Mouse (Mus musculus): ENCODE data around the gene Nav3.
"Not testable (repeated sequence)": the region's sequence is repeated elsewhere in the genome, so short reads cannot be mapped to it uniquely, and the experiment has no call there.

The Nav3 gene

DNA sequence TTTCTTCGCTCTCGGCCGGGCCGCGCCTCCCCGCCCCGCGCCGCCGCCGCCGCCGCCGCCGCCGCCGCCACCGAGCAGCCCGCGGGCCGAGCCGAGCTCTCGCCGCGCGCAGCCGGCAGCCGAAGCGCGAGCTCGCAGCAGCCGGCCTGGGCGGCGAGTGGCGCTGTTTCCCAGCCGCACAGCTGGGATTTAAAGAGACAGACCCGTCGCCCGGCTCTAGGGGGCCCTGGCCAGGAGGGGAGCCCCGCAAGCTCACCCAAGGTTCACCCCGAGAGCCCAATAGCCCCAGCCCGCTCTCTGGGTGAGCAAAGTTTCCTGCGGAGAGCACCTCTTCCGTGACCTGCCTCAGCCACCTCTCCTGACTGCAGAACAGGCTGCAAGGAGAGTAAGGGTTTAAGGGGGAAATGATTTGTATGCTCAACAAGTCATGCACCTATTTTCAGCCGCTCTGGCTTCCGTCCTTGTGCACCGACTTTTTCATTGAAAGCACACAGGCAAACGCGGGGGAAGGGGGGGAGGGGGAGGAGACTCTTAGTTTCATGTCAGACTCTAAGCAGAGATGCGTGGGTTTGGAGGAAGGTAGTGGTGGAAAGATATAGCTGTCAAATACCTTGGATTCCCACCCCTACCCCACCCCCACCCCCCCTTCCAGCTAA, at the start of gene Nav3:
Nav3 (minus strand) TSS at position 367 of the 656 bp plus-strand sequence.
- peak; percentile 59 for DNase-seq

DNA sequence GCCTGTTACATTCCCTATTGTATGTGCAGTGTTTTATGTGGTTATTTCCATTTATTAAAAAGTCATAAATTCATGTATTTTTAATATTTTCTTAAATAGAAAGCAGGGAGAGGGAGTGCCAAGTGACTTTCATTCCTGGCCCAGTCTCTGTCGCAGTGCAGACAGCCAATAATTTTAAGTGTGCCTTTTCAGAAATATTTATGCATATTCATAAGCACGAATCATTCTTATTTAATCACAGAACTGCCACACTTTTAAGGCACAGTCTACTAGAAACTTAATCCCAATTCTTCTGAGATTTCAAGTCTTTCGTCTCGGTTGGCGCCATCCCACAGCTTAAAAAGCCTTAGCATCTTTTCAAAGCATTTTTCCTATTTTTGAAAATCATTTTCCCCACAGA, 29.3 kb upstream of the Nav3 start:
- DNase-seq = no peak

- DNase-seq = no peak
These were observed 28.8 kb upstream of the Nav3 start for GRCm38 (mm10) chr10:110484822-110485221.

DNA sequence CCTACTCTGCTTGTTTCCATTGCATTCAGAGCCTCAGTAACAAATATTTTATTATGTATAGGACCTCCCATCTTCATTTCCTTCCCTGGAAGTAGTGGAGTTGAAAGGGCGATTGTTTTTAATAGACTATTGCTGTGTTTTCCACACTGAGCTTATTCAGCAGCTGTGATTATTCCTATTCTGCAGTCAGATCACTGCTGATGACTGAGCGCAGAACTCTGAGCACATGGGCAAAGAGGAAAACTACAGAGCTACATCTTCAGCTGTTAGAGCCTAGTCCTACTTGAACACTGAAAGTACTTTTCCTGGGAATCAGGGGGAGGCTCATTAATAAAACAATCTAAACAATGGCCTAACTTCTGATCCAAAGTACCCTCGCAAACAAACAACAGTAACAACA, 23.2 kb upstream of the Nav3 start:
- DNase-seq = no peak

DNA sequence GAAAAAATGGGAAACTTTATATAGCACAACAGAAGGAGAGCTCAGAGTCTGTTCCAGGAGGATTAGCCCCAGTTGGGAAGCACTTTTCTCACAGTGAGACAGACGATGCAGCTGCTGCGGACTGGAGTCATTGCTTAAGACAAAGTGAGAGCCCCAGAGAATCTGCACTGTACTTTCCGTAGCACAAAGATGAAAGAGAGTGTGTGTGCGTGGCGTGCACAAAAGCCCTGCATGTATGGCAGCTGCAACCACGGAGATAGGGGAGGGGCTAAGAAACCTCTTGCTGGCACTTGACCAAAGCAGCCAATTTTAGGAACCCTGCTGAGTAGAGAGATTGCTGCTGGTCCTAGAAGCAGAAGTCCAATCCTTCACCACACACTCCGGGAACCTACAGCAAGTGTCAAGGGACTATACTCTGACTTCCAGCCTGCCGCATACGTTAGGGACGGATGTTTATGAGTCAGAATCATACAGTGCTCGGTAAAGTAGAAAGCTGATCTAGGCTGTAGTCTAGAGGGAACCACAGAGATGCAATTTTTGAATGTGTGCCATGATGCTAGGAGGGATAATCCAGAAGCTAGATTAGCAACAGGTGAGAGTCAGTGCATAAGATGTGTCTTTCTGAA, 21.8 kb upstream of the Nav3 start:
- DNase-seq = no peak

DNA sequence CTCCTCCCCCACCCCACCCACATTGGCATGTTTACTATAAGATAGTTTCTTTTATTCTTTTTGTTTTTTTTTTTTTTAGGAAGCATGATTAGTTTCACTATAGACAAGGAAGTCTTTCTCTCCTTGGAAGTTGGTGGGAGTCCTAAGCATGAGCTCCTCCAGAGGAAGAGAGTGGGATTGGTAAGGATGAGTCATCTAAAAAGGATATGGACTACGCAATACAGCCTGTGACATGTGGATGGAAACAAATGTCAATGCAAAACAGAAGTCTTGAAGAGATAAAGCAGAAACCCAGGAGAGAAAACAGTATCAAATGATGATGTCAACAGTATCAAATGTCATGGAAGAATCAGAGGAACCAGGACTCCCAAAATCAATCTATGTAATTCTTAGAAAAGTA, 18.1 kb upstream of the Nav3 start:
- DNase-seq = no peak

GRCm38 (mm10) chr10:110469445-110469844, 13.4 kb upstream of the Nav3 start:
- no peak for DNase-seq

DNA sequence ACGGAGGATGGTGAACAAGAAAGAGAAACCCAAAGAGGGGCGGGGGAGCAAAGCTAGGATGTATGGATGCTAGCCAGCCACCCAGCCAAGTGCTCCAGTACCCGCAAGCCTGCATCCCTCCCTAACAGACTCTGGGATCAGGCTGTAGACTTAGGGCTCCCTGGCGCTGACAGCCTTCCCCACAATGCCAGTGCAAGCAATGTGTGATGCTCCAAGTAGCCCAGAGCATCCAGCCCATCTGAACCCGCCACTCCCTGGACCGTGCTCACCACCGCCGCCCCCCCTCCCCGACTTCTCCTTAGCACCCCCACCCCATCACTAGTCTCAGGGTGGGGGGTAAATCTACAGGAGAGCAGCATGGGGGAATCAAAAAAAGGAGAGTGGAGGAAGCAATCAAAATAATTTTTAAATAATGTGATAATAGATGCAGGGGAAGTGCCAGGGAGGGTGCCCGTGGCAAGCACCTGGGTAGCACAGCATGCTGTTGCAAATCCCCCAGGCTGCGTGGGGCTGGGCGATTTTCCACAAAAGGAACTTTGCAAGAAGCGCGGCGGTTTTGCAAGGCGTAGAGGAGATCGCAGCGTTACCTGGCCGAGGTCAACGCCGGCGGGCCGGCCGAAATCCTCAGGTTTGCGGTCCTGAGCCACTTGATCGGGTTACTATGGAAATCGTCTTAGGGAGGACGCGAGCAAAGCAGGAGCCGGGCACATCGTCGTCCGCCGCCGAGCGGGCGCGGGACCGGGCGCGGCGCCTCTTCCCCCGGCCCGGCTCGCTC, 754 bp downstream of the Nav3 start:
- peak; percentile 3 for DNase-seq

- no peak for DNase-seq
These were observed 2.4 kb downstream of the Nav3 start for GRCm38 (mm10) chr10:110453566-110453965.

GRCm38 (mm10) chr10:110440396-110440795, 15.6 kb downstream of the Nav3 start:
- DNase-seq = no peak

DNA sequence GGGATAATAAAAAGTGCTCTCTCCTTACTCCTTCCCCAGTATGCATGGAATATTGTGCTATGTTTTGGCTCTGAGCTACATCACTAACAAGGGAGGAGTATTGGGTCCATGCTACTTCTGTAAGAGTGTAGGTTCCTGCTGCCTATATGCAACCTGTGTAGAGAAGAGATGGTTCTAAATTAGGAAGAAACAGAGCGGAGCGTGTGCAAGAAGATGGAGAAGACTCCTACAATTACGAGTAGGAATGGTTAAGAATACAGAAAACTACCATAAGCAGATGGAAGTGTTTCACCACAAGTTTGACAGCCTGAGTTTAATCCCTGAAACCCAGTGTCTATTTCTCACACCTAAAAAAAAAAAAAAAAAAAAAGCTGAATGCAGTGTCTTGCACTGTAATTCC, 24.9 kb downstream of the Nav3 start:
- no peak for DNase-seq

GRCm38 (mm10) chr10:110429578-110429977, 26.4 kb downstream of the Nav3 start:
- DNase-seq = no peak

DNA sequence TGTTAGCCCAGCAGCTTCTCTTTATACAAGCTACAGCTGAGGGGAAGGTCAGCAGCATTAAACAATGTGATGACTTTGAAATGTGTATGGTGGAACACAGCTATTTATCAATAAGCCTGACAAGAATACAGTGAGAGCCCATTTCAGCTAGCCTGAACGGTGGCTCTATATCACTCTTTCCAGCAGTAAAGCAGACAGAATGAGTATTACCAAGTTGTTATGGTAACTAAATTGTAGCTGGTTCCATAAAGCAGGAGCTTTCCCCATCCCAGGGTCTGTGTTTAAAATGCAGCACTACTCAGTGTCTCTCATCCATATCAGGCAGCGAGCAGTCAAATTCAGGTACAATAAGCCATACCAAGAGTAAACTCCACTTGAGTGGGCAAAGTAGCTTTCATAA, 27.0 kb downstream of the Nav3 start:
- no peak for DNase-seq

DNA sequence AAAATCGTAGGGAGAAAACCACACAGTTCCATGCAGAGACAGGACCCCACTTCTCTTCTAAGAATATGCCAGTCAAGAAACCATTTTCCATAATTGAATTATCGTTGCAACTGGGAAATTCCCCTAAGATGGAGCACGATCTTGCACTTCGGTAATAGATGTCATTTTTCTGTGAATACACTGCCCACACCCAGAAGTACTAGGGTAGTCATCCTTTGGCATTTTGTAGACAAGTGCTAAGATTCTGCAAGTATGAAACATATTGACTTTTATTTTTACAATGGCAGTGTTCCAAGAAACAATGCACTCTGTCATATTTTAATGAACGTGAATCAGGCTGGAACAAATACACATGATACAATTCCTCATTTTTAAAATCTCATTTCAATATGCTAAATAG, 34.5 kb downstream of the Nav3 start:
- DNase-seq = no peak

GRCm38 (mm10) chr10:110417003-110417402, 39.0 kb downstream of the Nav3 start:
- no peak for DNase-seq

GRCm38 (mm10) chr10:110415624-110416023, 40.4 kb downstream of the Nav3 start:
- no peak for DNase-seq

GRCm38 (mm10) chr10:110413281-110413897, 42.6 kb downstream of the Nav3 start:
- DNase-seq = no peak

DNA sequence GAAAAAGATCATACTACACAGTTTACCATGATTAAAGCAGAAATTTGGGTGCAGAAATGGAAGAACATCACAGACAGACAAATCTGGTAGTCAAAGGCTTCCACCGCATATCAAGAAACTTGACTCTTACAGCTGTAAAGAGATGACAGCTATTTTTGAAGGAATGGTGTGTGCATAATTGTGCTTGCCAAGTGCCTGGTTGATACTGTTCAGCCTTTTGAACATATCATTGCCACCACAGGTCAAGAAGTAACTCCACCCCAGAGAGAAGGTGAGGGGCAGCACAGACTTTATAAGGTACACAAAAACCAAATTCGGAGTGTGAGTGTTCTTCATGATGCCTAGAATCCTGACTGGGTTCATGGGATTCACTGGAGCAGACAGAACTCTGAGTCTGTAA, 53.1 kb downstream of the Nav3 start:
- no peak for DNase-seq

DNA sequence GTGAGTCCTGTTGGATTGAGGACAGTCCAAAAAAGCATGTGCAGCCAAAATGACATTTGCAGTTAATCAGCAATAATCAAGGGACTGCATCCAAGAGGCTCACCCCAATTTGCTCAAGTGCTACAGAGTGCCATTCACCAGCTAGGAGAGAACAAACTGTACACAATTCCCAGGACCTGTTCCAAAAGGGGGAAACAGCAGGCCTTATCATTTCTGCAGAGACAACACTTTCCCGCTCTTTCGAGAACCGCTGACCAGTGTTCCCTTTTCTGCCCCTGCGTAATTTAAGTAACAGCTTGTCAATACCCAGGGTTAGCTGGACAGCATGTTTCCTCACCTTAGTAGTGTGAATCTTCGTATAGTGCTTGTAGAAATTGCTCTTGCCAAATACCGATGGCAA, 55.4 kb downstream of the Nav3 start:
- DNase-seq = no peak

DNA sequence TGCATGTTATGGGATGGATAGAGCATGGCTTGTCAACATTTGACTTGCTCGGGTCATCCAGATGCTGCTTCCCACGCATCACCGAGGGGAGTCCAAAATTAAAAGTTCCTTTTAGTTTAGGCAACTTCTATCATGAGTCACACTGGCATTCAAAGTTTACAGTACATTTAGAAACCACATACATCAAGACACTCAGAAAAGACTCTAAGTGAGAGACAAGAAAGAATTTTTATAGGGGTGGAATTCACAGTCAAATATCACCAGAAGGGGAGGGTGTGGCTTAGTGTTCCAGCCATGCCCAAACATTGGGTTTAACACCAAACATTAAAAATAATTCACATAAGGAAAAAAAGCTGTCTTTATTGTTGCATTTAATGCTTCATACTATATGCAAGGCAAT, 57.4 kb downstream of the Nav3 start:
- DNase-seq = no peak

DNA sequence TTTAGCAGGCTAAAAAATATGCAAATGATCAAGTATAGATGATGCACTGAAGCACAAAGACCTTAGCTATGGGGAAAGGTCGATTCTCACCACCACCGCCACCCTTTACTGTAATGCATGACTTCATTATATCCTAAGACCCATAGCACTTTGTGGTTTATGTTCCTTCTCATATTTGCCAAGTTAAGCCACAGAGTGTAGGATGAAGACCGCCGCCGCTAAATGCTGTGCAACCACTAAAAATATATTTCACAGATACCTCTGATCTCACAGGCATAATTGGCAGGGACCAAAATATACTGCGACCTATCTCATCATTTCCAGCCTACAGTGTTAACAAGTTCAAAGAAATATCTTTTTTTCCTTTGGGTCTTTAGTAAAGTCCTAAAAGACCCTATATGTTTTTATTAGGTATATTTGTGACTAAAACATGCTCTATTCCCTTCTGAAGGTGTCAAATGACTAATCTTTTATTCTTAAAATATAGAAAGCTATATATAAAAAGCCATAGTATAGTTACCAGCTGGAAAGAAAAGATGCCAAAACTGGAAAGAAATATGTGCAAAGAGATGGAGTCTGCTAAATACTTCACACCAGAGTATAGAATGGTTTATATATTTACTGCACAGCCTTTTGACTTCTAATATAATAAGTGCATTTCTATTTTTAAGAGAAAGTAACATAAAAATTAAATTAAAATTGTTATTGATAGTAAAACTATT, 69.4 kb downstream of the Nav3 start:
- no peak for DNase-seq

- DNase-seq = not testable (repeated sequence)
These were observed 72.3 kb downstream of the Nav3 start for GRCm38 (mm10) chr10:110383506-110384229.

Data from liver (tissue).